Mouse (Mus musculus) adrenal gland, postnatal 0 days (tissue): ENCODE measurements around the gene Zcchc18. TPM values are rescaled to one million over a fixed set of nuclear protein-coding genes. Genes with fewer than 3 reads are reported as not detected.

ENCODE experiments used
- polyA plus RNA-seq: library from polyadenylated mRNA; unstranded; fragments of >200 nt; fragmentation: Nextera tagmentation; extraction: Ambion mirVana; gene quantifications from 2 replicates; pipeline ENCODE4 v1.2.1, GENCODE M21; 2015

Gene Zcchc18
- polyA plus RNA-seq = 34.3 and 61.9 TPM in 2 replicates

GRCm38 (mm10) chrX:136992978-136993547 is at the start of gene Zcchc18:
TSS of gene Zcchc18 (plus strand) at chrX:136993155.

GRCm38 (mm10) chrX:136975397-136975796 is 17.6 kb upstream of the Zcchc18 start, which contains the start of gene Tmsb15b2:
TSS of gene Tmsb15b2 (minus strand) at chrX:136975497.

GRCm38 (mm10) chrX:136976424-136977084 is 16.4 kb upstream of the Zcchc18 start, which contains the start of the genes Tmsb15l and Tmsb15b1:
TSS of gene Tmsb15l (minus strand) at chrX:136976869.
TSS of gene Tmsb15b1 (minus strand) at chrX:136976874.

GRCm38 (mm10) chrX:137038000-137038483 is 45.1 kb downstream of the Zcchc18 start, which contains the start of gene Slc25a53:
TSS of gene Slc25a53 (minus strand) at chrX:137038302.

Other genes starting within 250 kb of the Zcchc18 start
- gene Morf4l2, start 249.5 kb upstream of the Zcchc18 start, polyA plus RNA-seq = 428 and 432 TPM in 2 replicates
- gene Glra4, start 213.0 kb upstream of the Zcchc18 start, polyA plus RNA-seq = not detected in 2 replicates
- gene Plp1, start 170.5 kb upstream of the Zcchc18 start, polyA plus RNA-seq = 27.1 and 43.3 TPM in 2 replicates
- 0.86 and 2.1 TPM in 2 replicates for gene Rab9b, start 124.4 kb upstream of the Zcchc18 start, polyA plus RNA-seq
- not detected in 2 replicates for gene H2bfm, start 65.8 kb upstream of the Zcchc18 start, polyA plus RNA-seq
- 124 and 252 TPM in 2 replicates for gene Tmsb15b2, start 17.7 kb upstream of the Zcchc18 start, polyA plus RNA-seq
- gene Tmsb15l, start 16.3 kb upstream of the Zcchc18 start, polyA plus RNA-seq = 10.2 and 18.5 TPM in 2 replicates
- gene Tmsb15b1, start 16.3 kb upstream of the Zcchc18 start, polyA plus RNA-seq = 63.9 and 125 TPM in 2 replicates
- 9.9 TPM in 2 replicates for gene Slc25a53, start 45.1 kb downstream of the Zcchc18 start, polyA plus RNA-seq
- 2.4 and 2.5 TPM in 2 replicates for gene Fam199x, start 56.4 kb downstream of the Zcchc18 start, polyA plus RNA-seq
- gene Esx1, start 128.9 kb downstream of the Zcchc18 start, polyA plus RNA-seq = not detected in 2 replicates